Mouse (Mus musculus) CH12.LX (cell line): Measurements from ENCODE around the gene B9d2.

Experiments
- MXI1 ChIP-seq: IDR thresholded peaks from 2 replicates; pipeline ENCODE4 v1.6.1; 2011; ENCODE audit warnings: mild to moderate bottlenecking, low read depth, low read length, improper control_type of control experiment
- NRF1 ChIP-seq: IDR thresholded peaks from 2 replicates; pipeline ENCODE4 v1.6.1; 2014; ENCODE audit warnings: low read depth, mild to moderate bottlenecking, inconsistent platforms, low read length, improper control_type of control experiment, moderate library complexity

- no peak for TF ChIP-seq MXI1
- no peak for TF ChIP-seq NRF1
These were observed 5.2 kb upstream of the B9d2 start for GRCm38 (mm10) chr7:25675405-25675804.
